Mouse (Mus musculus): Measurements from ENCODE around the gene Aoc1.
A peak's percentile ranks its signal among the peaks of the same experiment; 100 is the strongest.

The Aoc1 gene

DNA sequence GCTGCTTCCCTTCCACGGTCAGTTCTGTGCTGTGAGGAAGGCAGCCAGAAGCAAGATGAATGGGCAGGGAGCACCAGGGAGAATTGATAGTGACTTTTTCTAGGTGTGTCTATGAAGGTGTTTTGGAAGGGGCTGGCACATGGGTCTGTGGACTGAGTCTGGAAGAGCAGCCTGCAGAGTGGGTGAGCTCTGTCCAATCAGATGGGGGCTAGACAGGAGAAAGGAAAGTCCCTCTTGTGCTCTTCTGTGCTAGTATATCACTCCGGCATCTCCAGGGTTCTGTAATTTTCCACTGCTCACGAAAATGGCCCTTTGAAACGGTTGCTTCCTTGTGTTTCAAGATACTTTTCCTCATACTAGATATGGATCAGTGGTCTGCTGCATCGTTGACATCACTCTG lies at the start of gene Aoc1:
TSS of gene Aoc1 (plus strand) at position 301 of the 400 bp plus-strand sequence.
- DNase-seq (ENCODE audit: low read depth) = no peak

DNA sequence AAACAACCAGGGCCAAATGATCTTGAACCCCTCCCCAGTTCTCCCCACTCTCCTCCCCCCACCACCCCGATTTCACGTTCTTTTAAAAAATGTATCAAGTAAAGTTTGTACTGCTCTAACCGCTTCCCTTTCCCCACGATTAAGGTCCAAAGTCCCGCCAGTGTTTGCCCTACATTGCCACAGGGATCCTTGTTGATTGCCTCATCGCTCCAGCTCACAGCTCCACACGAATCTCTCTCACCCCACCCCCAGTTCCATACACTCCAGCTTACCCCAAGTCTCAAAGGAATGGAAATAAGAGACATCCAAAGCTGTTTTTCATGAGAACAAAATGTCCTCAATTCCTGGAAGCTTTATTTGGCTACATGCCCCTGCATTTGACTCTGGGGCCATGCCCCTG lies 47.7 kb upstream of the Aoc1 start:
- DNase-seq (ENCODE audit: low read depth) = no peak

DNA sequence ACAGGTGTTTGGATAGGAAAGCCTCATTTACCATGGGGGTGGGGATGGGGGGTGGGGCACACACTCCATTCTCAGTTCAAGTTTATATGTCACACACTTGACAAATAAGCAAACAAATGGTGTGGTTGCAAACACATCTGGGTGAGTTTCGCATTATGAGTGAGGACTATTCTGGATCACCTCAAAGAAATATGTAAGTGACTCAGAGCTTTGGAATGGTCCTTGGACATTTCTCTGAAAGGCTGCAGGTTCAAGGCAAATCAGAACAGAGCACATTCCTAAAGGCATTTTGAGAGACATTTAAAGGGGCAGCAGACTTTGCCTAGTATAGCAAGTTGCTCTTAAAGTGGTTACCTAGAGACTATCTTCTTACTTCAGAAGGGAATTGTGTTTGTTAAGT lies 43.7 kb upstream of the Aoc1 start:
- no peak for DNase-seq (ENCODE audit: low read depth)

DNA sequence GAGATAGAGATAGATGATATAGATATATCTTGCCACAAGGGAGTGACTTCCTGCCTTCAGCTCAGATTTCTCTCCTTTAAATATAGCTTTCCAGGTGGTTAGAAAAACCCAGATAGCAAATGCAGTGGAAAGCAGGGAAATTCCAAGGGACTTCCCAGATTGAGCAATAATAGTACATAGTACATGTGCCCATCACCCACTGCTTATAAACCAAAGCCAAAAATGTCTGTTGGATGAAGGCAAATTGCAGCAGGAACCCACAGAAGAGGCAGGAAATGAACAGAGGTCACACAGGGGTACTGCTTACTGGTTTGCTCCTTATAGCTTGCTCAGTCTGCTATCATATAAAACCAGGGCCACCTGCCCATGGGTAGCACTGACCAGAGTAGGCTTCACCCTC lies 43.0 kb upstream of the Aoc1 start:
- peak; percentile 20 for DNase-seq (ENCODE audit: low read depth)

DNA sequence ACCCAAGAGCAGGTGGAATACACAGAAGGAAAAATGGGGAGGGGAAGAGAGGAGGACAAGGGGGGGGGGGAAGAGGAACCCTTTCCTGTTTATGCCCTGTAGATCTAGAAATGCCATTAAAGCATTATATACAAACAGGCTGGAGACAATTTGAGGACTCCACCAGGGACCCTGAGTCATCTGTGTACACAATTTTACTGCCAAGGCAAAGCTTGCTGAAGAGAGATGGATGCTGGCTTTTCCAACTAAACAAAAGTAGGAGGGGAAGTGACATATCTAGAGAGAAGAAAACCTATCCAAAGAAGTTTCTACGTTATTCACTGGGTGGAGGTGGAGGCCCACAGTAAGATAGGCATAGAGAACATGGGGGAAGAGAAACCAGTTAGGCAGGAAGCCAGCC lies 42.5 kb upstream of the Aoc1 start:
- DNase-seq (ENCODE audit: low read depth) = no peak

DNA sequence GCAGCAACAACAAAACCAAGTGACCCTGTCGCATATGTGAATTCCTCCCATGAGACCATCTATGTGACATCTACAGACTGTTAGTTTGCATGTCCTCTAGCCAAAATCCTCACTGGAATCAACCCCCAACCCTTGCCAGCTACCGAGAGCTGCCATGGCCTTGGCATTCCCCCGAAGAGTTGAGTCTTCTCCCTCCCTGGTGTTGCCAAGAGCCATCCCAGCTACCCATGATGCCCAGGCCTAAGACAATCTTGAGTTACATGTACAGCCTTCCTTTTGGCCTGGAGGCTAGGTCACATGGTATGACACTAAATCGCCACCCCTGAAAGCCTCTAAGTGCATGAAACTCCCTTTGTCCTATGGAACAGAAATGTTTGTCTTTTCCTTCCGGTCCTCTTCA lies 41.6 kb upstream of the Aoc1 start:
- no peak for DNase-seq (ENCODE audit: low read depth)

DNA sequence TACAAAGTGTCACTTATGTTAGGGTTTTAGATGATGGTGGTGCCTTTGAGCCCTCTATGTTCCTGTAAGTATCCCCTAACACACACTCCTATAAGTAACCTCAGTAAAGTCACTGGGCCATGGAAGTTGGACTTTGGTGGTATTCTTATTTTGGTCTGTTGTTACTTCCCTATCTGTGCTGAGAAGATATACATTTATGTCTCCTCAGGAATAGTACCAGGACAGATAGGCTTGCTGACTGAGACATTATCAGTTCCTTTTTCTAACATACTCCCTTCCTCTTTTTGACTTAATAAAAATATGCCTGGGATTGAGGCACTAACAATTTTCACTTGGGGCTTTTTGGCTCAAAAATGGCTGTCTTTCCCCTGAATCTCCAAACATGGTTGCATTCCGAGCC lies 40.3 kb upstream of the Aoc1 start:
- DNase-seq (ENCODE audit: low read depth) = no peak

DNA sequence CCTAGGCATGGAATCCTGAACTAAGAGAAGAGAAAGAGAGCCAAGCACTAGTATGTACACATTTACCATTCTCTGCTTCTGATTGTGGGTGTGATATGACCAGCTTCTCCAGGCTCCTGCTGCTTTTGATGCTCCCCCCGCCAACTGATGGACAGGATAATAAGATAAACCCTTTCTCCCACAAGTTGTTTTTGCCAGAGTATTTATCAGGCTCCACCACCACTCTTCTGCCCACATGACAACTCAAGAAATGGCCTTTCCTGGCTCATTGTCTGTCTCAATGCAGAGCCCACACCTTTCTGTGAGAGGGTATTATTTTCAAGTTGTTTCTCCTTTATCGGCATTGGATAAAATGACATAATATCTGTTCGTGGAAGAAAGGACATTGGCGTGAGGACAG lies 39.2 kb upstream of the Aoc1 start:
- no peak for DNase-seq (ENCODE audit: low read depth)

DNA sequence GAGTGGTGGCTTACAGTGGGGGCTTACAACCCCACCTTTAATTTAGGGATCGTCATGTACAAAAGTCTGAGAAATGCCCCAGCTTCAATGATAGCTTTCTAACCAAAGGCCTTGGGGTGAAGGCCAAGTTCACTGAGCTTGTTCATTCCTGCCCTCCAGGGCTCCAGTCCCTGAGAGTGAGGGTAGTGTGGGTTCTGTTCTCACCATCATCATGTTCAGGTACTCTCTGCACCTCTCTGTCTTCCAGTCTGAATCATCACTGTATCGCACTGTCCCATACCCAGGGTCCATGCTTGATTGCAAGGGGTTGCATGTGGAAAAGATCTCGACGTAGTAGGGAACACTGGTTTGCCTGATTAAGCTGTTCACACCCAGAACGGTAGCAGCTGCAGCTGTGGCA lies 37.5 kb upstream of the Aoc1 start:
- no peak for DNase-seq (ENCODE audit: low read depth)

DNA sequence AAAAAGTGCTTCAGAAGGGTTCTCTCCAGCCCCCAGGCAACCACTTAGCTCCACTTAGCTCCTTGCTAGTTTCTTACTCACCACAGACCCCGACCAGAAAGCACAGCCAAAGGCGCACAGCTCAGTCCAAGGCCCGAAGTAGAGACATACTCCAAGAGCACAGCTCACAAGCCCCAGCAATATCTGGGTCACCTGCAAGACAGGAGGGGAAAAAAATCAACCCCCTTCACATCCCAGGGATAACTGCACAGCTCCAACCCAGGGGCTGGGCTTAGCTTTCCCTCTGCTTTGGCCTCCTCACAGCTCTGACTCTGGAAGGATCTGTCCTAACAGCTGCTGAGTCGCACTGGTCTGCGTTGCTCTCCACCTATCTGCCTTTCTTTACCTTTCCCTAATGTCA lies 36.5 kb upstream of the Aoc1 start:
- no peak for DNase-seq (ENCODE audit: low read depth)

DNA sequence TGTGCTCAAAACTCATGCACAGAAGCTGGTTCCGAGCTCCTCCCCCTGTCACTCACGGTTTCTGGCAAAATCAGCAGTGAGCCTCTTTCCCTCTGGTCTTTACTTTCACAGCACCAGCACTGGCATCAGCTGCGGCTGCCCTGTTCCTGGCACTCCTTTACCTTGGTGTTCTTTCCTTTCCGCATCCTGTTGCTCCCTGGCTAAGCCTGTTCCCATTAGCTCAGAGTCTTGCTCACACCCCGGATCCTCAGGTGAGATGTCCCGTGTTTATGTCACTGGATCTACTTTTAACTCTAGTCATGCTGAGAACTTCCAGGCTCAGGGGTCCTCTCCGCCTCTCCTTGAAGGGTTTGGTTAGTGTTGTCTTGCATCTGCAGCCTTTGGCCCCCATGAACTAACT lies 35.2 kb upstream of the Aoc1 start:
- DNase-seq (ENCODE audit: low read depth) = no peak

DNA sequence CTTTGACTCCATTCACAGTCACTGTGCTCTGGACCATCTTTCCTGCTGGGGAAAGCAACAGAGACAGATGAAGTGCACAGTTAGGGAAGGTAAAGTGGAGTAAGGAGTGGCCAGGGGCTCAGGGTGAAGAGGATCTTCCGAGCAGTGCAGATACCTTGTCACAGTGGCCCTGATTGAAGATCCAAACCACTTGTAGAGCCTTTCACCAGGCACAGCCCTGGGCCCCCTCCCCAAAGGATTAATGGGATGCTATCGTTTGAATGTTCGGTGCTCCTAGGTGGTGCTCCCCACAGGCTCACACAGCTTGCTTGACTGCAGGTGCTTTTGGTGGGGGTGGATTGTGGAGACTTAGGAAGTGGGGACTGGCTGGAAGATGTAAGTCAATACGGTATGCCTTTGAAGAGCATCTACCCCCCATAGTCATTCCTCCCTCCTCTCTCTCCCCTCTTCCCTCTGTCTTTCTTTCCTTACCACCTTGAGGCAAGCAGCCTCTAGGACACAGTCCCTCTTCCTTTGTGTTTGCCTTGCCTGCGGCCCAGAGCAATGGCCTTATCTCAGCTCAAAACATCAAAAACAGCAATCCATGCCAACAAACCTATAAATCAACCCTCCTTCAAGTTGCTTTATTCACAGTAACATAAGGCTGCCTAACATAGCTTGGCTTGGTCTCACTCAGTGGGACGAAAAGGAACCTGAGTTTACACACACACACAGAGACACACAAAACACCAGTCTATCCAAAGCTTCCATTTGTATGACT lies 34.2 kb upstream of the Aoc1 start:
- DNase-seq (ENCODE audit: low read depth) = no peak

DNA sequence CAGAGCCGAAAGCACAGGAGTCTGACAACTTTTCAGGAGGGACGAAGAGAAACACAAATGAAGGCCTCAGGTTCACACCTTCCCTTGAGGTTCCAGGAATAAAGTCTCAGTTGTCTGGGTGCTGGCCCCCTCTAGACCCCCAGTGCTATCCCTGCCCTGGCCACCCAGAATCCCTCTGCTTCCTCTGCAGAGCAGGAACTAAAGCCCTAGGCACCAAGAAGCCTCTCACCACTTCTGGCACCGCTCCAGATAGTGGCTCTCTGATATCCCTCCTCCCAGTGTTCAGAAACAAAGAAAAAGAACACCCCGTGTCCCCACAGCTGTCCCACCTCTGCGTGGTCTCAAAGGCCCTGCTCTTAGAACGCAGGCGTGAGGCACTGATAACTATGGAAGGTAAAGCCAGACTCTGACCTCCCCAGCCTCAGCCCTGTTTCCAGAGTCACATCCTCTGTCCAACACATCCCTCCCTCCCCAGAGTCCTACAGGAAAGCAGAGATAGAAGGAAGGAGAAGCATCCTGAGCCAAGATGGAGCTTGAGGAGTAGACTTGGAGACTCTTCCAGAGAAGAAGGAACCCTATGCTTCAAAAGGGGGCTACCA lies 32.2 kb upstream of the Aoc1 start, which contains the start of gene Tmem176a:
TSS of gene Tmem176a (plus strand) at position 549 of the 599 bp plus-strand sequence.
- no peak for DNase-seq (ENCODE audit: low read depth)

DNA sequence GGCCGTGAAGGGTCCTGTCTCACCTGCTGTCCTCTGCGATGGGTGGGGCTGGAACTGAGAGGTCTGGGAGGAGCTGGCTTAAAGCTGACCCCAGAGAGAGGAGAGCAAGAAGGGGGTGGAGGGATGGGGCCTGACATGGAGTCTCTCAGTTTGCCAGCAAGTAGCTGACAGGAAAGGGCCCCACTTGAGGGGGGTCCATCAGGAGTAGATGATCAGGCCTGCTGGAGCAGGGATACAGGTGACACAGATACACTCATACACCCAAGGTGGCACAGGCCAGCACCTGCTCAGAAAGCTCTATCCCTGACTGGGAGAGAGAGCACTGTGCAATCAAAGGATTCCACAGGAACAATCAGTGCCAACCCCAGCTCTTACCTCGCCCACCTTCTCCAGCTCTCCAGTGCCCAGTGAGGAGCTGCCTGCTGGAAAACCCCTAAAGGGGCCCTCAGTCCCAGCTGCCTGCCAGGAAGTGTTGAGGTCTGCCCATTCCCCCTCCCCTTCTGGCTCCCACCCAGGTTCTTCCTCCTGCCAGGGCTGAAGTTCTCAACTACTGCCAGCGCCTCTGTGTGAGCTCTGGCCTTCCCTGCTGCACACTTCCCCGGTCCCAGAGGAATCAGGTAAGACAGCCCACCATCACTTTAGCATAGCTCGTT lies 31.6 kb upstream of the Aoc1 start, which contains the start of gene Tmem176b:
TSS of gene Tmem176b (minus strand) at position 524 of the 653 bp plus-strand sequence.
- peak; percentile 76 for DNase-seq (ENCODE audit: low read depth)

DNA sequence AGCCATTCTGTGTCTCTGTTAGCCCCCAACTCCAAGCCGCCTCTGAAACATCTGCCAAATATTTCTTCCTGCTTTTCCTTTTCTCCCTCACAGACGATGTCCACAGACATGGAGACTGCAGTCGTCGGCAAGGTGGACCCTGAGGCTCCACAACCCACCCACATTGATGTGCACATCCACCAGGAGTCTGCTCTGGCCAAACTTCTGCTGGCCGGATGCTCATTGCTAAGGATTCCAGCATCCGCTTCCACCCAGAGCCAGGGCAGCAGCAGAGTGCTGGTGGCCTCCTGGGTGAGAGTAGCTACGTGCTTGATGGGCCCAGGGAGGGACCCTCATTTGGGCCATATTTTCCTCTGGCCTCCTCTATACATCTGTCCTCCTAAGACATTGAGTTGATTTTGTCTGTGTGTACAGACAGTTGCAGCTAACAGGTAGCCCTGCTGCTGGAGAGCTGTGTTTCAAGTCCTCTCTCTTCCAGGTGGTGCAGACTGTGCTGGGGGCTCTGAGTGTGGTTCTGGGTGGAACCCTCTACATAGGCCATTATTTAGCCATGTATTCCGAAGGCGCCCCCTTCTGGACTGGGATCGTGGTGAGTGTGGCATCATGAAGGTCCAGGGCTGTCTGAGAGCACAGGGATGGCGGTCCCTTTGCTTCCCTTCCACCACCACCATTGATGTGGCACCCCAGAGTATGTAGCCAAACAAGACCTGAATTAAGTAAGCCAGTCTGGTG lies 30.4 kb upstream of the Aoc1 start:
- DNase-seq (ENCODE audit: low read depth) = no peak

DNA sequence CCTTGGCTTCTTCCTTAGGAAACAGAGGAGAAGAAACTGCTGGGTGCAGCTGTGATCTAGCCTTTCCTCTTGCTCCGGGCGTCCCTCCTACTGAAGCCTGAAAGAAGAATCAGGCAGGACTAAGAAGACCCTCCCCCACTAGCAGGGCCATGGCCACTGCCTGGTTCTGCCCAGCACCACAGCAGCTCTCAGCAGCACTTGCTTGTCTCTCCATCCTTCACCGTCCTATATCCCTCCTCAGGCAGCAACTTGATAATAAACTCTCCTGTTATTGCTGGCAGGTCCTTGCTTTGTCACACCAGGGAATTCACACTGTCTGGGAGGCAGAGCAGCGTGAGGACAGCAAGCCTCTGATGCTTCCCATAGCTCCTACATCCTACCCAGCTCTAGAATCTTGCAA lies 27.6 kb upstream of the Aoc1 start:
- DNase-seq (ENCODE audit: low read depth) = no peak

DNA sequence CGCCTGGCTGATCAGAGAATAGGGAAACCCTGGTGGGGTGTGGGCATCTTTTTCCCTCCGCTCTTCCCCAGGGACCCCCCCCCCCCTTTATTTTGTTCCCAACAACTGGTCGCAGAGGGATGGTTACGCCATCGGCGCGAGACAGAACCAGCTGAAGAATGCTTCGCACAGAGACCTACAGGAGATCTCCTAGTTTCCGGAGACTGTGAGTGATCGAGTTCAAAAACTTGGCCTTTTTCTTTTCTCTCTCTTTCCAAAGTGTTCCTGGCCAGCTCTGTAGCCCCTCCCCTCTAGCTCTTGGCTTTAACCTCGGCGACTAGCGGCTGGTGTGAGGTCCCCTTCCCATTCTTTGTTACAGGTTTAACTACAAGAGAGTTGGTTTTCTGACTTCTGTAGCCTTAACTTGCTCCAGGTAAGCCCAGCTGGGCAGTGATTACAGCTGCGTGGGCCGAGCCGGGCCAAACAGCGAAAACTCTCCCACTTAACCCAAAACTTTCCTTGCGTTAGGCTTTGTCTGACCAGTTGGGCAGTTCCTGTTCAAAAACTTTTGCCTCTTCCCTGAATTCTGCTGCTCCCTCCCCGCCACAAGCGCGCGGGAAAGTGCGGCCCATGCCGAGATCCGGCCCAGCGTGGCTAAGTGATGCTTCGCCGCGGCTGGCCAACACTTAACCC lies 20.7 kb upstream of the Aoc1 start:
- no peak for DNase-seq (ENCODE audit: low read depth)

DNA sequence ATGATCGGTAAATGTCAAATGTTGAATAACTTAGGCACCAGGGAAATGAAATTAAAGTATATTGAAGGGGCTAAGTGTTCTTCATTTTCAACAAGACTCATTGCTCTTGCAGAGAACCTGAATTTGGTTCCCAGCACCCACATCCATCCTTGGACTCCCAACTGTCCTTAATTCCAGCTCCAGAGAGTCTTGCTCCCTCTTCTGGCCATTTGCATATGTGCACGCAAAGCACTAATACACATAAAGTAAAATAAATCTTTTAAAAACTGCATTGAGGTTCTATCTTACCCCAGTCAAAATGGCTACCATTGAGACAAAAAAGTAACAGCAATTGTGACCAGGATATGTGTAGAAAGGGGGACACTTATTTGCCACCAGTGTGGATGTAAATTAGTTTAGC lies 18.5 kb upstream of the Aoc1 start:
- DNase-seq (ENCODE audit: low read depth) = no peak

DNA sequence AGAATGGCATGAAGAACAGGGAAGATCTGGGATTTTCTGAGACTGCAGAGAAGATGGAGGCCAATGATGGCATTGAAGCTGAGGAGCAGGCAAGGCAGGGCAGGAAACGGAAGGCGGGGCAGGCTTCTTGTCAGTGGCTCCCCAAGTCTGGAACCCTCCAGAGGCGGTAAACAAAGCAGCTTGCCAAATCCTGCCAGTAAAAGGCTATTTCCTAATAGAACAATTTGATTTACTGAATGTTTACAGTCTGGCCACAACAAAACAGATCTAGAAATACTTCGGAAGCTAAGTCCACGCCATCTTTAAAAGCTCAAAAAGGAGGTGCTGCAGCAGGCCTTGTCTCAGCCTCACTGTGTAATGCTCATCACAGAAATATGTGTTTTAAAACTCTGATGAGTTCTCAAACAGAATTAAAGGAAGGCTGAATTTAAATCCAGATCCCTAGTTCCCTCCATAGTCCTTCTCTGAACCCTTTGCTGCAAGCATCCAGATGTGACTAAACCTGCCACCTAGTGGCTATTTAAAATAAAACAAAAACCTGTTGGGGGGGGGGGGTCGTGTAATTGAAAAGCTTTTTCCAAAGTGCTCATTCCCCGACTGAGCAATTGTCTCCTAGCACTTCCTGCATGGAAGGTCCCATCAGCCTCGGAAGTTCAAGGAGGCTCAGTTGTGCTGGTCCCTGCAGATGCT lies 14.9 kb upstream of the Aoc1 start:
- DNase-seq (ENCODE audit: low read depth) = no peak

DNA sequence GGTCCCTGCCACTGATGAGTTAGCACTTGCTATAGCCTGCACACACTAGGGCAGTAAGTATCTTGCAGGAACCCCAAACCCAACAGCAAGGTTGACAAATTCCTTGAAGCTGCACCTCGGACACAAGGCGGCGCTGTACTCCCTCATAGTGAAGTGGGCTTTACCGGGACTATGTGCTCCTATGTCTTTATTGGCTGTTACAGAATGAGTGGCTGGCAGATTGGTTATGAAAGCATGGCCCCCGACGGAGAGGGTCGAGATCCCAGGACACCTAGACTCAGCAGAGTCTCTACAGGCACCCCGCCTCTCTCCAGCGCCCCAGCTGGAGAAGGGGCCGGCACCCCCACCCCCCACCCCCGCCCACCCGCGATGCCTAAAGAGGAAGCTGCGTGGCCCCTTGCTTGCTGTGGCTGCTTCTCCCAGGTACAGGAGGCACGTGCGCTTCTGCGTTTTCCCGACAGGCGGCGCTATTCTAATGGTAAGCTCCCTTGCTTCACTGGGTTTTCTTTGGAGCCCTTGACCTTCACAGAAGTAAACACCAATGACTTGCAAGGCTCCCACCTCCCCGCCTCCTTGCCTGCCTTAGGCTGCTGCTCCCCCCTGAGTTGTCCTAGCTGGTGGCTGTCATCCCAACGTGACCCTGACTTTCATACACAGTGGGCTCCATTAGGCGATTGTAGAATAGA lies 12.4 kb upstream of the Aoc1 start:
- peak; percentile 15 for DNase-seq (ENCODE audit: low read depth)

DNA sequence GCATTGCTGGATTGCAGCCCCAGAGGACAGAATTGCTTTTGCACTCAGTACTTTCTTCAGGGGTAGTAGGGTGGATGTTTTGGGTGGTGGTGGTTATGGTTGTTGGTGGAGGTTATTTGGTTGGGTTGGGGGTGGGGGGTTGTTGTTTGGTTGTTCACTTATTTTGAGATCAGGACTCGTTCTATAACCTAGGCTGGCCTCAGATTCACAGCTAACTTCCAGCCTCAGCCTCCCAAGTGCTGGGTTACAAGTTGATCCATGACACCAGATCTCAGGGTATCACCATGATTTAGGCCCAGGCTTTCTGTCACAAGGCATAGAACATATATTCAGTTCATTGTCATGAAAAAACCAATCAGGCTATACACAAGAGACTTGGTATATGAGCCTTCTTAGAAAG lies 11.8 kb upstream of the Aoc1 start:
- no peak for DNase-seq (ENCODE audit: low read depth)
